Mouse (Mus musculus) lung, adult 2 months (tissue): ENCODE measurements around the gene Fat3.

ENCODE experiments used
- CTCF ChIP-seq: fragments of 200-500 bp; IDR thresholded peaks from 2 replicates; pipeline ENCODE4 v1.5.1; 2011; ENCODE audit warnings: mild to moderate bottlenecking, low read length, control low read depth; ENCODE audit not compliant: insufficient read depth
- POLR2A ChIP-seq: fragments of 200-500 bp; IDR thresholded peaks from 2 replicates; pipeline ENCODE4 v1.6.1; 2011; ENCODE audit warnings: low read depth, mild to moderate bottlenecking, control low read depth, low read length, borderline replicate concordance; ENCODE audit errors: extremely low read depth

- TF ChIP-seq CTCF (no peak), POLR2A (no peak)
These were observed 506.9 kb downstream of the Fat3 start for GRCm38 (mm10) chr9:15994177-15994576.
